Mouse (Mus musculus): ENCODE data around the gene Pde1a. TPM values are rescaled to one million over a fixed set of nuclear protein-coding genes. Genes with fewer than 3 reads are reported as not detected.
A peak's percentile ranks its signal among the peaks of the same experiment; 100 is the strongest.
"Not testable (repeated sequence)": the region's sequence is repeated elsewhere in the genome, so short reads cannot be mapped to it uniquely, and the experiment has no call there.

Pde1a gene
- total RNA-seq, 2 experiments from 2014 or later: 99.8 to 104 TPM

GRCm38 (mm10) chr2:79883631-79884350 is 245.5 kb downstream of the Pde1a start:
- peak in 1 of 2 experiments; percentile 13 for DNase-seq (ENCODE audit: extremely low spot score in 1 of 2, low spot score in 2 of 2)
- intact Hi-C loops (cut with DNase I): no loop called here

DNA sequence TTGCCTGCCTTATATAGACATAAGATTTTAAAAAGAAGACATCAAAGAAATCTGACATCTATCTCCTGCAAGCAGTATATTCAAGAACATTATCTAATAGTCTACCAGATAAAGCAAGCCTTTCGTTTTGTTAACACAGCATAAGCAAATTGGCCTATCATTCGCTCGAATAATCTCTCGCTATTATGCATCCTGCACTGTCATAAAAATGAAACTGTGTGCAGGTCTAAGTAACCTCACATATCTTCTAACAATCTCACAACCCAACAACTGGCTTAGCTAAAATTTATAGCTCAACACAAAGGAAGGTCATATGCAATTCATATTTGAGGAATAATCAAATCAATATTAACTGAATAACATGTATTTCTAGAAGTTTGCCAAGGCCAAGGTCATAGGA is 246.0 kb downstream of the Pde1a start:
- intact Hi-C loops (cut with DNase I): no loop called here
- no peak for DNase-seq (ENCODE audit: extremely low spot score in 1 of 2, low spot score in 2 of 2)

DNA sequence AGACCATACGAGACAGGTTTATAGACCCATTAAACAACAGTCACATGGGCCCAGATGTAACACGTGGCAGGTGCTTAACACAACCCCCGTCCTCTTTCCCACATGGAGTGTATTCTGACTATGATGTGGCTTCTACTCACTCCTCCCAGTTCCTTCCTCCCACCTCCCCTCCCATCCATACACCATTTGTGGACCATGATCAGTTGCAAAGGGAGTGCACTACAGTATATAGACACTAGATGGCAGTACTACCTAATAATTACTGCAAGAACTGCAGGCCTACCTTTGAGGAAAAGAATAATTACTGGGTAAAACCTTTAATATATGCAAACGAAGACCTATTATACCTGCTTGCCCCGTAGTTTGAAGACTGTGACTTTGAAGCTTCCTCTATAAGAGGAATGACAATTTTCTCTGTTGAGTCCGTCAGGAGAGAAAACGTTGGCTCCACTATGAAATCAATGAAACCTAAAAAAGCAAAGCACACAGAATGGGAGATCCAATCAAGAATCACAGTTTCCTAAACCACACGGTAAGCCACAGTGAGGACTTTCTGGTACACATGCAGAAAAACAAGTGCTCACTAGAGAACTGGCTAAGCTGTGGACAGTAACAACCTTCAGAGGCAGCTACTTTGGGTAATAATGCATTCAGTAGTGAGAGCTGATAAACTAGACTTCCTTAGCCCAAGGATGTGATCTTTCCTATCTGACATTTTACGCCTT is 263.8 kb downstream of the Pde1a start:
- DNase-seq (ENCODE audit: extremely low spot score in 1 of 2, low spot score in 2 of 2): peak in 1 of 2 experiments; percentile 70
- intact Hi-C loops (cut with DNase I): loop anchor here (10.0 kb wide), 1 partner anchor 259 kb away; the partner anchor contains the start of gene Pde1a

- intact Hi-C loops (cut with DNase I): no loop called here
These were observed 272.4 kb downstream of the Pde1a start for GRCm38 (mm10) chr2:79856874-79857273.

DNA sequence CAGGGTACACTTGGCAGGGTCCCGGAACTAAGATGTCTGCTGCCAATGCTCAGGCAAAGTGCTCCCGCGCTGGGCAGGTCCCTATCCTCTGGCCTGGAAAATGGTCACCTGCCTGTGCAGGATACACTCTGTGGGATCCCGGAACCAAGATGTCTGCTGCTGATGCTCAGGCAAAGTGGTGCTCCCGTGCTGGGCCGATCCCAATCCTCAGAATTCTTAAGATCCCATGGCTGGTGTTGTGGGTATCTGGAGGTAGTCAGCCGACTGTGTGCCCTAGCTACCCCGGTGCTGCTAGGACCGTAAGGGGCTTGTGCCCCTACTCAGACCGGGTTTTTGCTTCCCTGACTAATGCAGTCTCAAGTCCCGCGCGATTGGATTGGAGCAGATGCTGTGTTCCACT is 281.9 kb downstream of the Pde1a start:
- intact Hi-C loops (cut with DNase I); DNase-seq (ENCODE audit: extremely low spot score in 1 of 2, low spot score in 2 of 2): not testable (repeated sequence)

More at GRCm38 (mm10) chr2:79856874-79857273, 272.4 kb downstream of the Pde1a start:
- DNase-seq (ENCODE audit: extremely low spot score in 1 of 2, low spot score in 2 of 2): no peak

DNA sequence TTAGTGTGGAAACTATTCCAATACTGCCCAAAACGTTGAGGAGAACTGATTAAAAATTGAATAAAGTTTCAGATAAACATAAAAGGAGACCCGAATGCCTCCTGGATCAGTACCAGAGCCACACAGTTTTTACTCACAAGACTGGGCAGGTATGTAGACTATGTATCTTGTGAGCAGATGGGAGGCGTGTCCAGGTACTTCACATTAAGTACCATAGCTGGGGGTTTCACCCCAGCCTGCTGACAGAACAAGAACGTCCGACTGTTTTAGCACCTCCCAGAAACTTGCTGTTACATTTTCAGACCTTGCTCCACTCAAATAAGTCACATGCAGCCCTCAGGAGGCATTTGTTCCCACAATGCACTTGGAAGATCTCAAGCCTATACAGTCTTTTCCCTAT is 289.7 kb downstream of the Pde1a start:
- intact Hi-C loops (cut with DNase I): no loop called here
- no peak for DNase-seq (ENCODE audit: extremely low spot score in 1 of 2, low spot score in 2 of 2)

- DNase-seq (ENCODE audit: extremely low spot score in 1 of 2, low spot score in 2 of 2): no peak
- intact Hi-C loops (cut with DNase I): no loop called here
These were observed 290.2 kb downstream of the Pde1a start for GRCm38 (mm10) chr2:79839090-79839489.

DNA sequence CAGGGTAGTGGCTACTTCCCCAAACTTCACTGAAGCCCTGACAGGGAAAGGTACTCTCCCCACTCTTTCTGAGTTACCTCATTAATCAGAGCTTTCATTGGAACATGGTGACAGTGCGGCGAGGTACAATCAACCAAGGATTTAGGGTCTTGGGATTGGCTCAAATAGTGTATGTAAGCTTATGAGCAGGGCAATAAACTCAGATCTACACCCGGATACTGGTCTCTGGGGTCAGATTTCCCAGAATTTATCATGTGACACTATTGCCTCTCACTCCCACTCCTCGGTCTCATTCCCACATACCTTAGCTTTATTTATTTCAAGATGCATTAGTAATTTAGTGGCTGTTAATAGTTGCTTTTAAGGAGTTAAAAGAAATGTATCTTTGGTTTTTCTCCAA is 303.4 kb downstream of the Pde1a start:
- no peak for DNase-seq (ENCODE audit: extremely low spot score in 1 of 2, low spot score in 2 of 2)
- intact Hi-C loops (cut with DNase I): no loop called here

- DNase-seq (ENCODE audit: extremely low spot score in 1 of 2, low spot score in 2 of 2): no peak
- intact Hi-C loops (cut with DNase I): no loop called here
These were observed 309.7 kb downstream of the Pde1a start for GRCm38 (mm10) chr2:79819543-79819942.

GRCm38 (mm10) chr2:79815708-79816484 is 313.4 kb downstream of the Pde1a start:
- intact Hi-C loops (cut with DNase I): no loop called here
- DNase-seq (ENCODE audit: extremely low spot score in 1 of 2, low spot score in 2 of 2): no peak

DNA sequence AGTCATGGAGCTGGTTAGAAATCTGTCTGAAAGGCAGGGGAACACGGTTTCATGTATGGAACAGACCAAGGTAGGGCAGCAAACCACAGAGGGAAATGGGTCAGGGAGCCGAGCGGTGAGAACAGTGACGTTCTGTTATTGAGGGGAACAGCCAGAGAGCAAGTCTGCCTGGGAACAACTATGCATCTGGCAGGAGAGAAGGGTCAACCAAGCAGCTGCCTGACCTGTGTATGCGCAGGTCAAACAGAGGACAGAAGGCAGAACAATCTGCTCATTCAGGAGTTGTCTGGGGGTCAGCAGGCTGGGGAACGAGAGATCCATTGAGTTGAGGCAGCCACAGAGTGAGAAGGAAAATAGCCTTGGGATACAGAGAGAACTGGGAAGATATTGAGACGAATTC is 330.6 kb downstream of the Pde1a start:
- intact Hi-C loops (cut with DNase I): no loop called here
- DNase-seq (ENCODE audit: extremely low spot score in 1 of 2, low spot score in 2 of 2): no peak

DNA sequence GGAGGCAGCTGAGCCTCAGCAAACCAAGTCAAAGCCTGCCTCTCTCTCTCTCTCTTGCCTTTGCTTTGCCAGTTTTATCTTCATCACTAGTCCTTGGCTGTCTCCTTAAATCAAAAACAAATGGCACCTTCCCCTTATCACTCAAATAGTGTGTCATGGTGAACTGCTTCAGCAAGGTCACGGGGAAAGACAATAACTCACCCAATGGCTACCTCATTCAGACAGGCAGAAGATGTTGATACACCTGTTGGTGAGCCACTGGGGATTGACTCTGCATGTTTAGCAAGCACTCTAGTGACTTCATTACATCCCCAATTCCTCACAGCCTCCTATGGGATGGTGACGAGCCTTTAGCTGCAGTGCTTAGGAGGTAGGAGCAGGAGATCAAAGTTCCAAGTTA is 331.8 kb downstream of the Pde1a start:
- intact Hi-C loops (cut with DNase I): no loop called here
- DNase-seq (ENCODE audit: extremely low spot score in 1 of 2, low spot score in 2 of 2): no peak

DNA sequence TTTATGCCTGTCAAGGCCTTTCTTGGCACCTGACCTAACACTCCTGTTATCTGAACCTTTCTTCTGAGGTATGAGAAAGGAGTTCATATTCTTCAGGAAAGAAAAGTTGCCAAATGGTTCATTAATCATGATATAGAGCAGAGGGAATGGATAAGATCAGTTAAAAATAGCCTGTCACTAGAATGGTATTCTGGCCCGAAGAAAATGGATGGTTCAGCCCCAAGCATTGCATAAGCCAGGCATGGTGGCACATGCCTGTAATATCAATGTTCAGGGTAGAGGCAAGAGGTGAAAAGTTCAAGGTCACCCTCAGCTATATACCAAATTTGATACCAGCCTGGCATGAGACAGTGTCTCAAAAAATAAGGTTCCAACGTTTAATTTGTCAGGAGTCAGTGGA is 336.1 kb downstream of the Pde1a start:
- DNase-seq (ENCODE audit: extremely low spot score in 1 of 2, low spot score in 2 of 2): no peak
- intact Hi-C loops (cut with DNase I): no loop called here

DNA sequence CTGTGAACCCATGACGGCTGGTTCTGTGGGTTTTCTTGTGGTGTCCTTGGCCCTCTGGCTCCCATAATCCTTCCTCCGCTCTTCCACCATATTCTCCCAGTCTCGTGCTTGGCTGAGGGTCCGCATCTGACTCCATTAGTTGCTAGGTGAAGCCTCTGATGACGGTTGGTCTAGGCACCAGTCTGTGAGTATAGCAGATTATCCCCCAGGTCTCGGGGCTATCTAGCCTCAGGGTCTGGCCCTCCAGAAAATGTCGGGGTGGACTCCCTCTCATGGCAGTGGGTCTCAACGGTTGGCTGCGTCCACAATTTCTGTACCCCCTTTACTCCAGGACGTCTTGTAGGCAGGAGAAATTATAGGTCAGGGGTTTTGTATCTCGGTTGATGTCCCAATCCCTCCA is 342.8 kb downstream of the Pde1a start:
- intact Hi-C loops (cut with DNase I): no loop called here

GRCm38 (mm10) chr2:79785541-79786134 is 343.6 kb downstream of the Pde1a start:
- intact Hi-C loops (cut with DNase I): no loop called here
- no peak for DNase-seq (ENCODE audit: extremely low spot score in 1 of 2, low spot score in 2 of 2)

More for the DNA sequence above, 342.8 kb downstream of the Pde1a start:
- DNase-seq (ENCODE audit: extremely low spot score in 1 of 2, low spot score in 2 of 2): no peak

Measured in left cerebral cortex, postnatal 10 days (tissue).